Mouse (Mus musculus): ENCODE results near the gene Fgf14. TPM values are rescaled to one million over a fixed set of nuclear protein-coding genes. Genes with fewer than 3 reads are reported as not detected.

Fgf14 gene
- polyA plus RNA-seq, 1 experiment from 2014 or later, result 10.5 TPM

DNA sequence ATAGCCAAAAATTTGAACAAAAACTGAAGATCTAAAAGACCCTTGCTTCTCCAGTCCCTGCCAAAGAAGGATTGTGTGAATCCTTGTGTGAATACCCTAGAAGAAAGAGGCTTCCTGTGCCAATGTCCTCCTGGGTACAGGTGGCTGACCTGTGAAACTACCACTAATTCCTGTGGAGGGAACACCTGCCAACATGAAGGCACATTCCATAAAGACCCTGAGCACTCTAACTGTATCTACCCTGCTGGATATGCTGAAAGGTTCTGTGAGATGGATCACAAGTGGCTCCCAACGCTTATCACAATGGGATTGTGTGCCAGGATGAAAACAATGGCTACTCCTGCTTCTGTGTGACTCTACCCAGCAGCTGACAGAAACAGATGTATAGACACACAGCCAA is 144.9 kb downstream of the Fgf14 start:
- Histone ChIP-seq H3K36me3 (ENCODE audit: control insufficient read depth, insufficient read depth, low read length) (no peaks in the 10 kb centered on the region), H3K4me3 (ENCODE audit: low read depth, low read length) (no peak overlapping the region), H3K9ac (ENCODE audit: low read length) (no peak overlapping the region), H3K9me3 (ENCODE audit: control insufficient read depth, low read length) (no peaks in the 10 kb centered on the region), H3K4me2 (no peak overlapping the region), H3K4me1 (ENCODE audit: control insufficient read depth, insufficient read depth, low read length) (no peaks in the 10 kb centered on the region), H3K27ac (ENCODE audit: low read depth, low read length) (no peak overlapping the region), H3K27me3 (ENCODE audit: control insufficient read depth, insufficient read depth, low read length) (no peaks in the 10 kb centered on the region)
- DNase-seq (ENCODE audit: low spot score, missing footprints), result no peak
- 81% methylated on average over 1 of the region's 1 CpGs for WGBS
- no peak for ATAC-seq (ENCODE audit: low FRiP score)

DNA sequence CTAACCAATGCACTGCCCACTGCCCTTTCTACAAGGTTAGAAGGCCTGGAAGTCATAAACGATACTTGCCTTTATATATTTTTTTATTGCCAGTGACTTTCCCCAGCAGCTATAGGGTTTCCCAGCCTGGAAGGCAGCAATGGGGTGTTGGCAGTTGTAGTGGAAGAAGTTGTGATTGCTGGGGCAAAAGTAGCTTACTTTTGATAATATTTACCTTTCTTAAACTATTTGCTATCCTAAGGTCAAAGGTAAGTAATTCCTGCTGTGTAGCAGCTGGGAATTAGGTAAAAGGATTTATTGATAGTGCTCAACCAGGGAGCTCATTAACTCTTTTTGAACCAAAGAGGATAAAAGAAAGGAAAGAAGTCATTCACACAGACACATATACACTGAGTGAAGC is 164.9 kb downstream of the Fgf14 start:
- Histone ChIP-seq H3K27ac (ENCODE audit: low read depth, low read length) (no peak overlapping the region), H3K9me3 (ENCODE audit: control insufficient read depth, low read length) (no peaks in the 10 kb centered on the region), H3K36me3 (ENCODE audit: control insufficient read depth, insufficient read depth, low read length) (no peaks in the 10 kb centered on the region), H3K4me2 (no peak overlapping the region), H3K4me3 (ENCODE audit: low read depth, low read length) (no peak overlapping the region), H3K27me3 (ENCODE audit: control insufficient read depth, insufficient read depth, low read length) (no peaks in the 10 kb centered on the region), H3K9ac (ENCODE audit: low read length) (no peak overlapping the region), H3K4me1 (ENCODE audit: control insufficient read depth, insufficient read depth, low read length) (no peaks in the 10 kb centered on the region)
- ATAC-seq (ENCODE audit: low FRiP score) (no peak), DNase-seq (ENCODE audit: low spot score, missing footprints) (no peak)
- 84% methylated on average over 1 of the region's 1 CpGs for WGBS

- 92% methylated on average over 1 of the region's 1 CpGs for WGBS
- H3K9me3 ChIP-seq (ENCODE audit: control insufficient read depth, low read length), result no peaks in the 10 kb centered on the region
These were observed 188.0 kb downstream of the Fgf14 start for GRCm38 (mm10) chr14:124488971-124489370.

GRCm38 (mm10) chr14:124485261-124485660 is 191.7 kb downstream of the Fgf14 start:
- peak; percentile 45 for DNase-seq (ENCODE audit: low spot score, missing footprints)
- Histone ChIP-seq H3K4me1 (ENCODE audit: control insufficient read depth, insufficient read depth, low read length) (no peaks in the 10 kb centered on the region), H3K36me3 (ENCODE audit: control insufficient read depth, insufficient read depth, low read length) (no peaks in the 10 kb centered on the region), H3K4me2 (no peak overlapping the region), H3K4me3 (ENCODE audit: low read depth, low read length) (no peak overlapping the region), H3K27me3 (ENCODE audit: control insufficient read depth, insufficient read depth, low read length) (no peaks in the 10 kb centered on the region), H3K9me3 (ENCODE audit: control insufficient read depth, low read length) (no peaks in the 10 kb centered on the region), H3K27ac (ENCODE audit: low read depth, low read length) (no peak overlapping the region), H3K9ac (ENCODE audit: low read length) (no peak overlapping the region)
- WGBS, result 86% methylated on average over 1 of the region's 1 CpGs
- ATAC-seq (ENCODE audit: low FRiP score), result no peak

More at GRCm38 (mm10) chr14:124488971-124489370, 188.0 kb downstream of the Fgf14 start:
- Histone ChIP-seq H3K9ac (ENCODE audit: low read length) (no peak overlapping the region), H3K4me1 (ENCODE audit: control insufficient read depth, insufficient read depth, low read length) (no peaks in the 10 kb centered on the region), H3K4me3 (ENCODE audit: low read depth, low read length) (no peak overlapping the region), H3K27ac (ENCODE audit: low read depth, low read length) (no peak overlapping the region), H3K4me2 (no peak overlapping the region), H3K27me3 (ENCODE audit: control insufficient read depth, insufficient read depth, low read length) (no peaks in the 10 kb centered on the region), H3K36me3 (ENCODE audit: control insufficient read depth, insufficient read depth, low read length) (no peaks in the 10 kb centered on the region)
- ATAC-seq (ENCODE audit: low FRiP score) (no peak), DNase-seq (ENCODE audit: low spot score, missing footprints) (peak; percentile 61)

DNA sequence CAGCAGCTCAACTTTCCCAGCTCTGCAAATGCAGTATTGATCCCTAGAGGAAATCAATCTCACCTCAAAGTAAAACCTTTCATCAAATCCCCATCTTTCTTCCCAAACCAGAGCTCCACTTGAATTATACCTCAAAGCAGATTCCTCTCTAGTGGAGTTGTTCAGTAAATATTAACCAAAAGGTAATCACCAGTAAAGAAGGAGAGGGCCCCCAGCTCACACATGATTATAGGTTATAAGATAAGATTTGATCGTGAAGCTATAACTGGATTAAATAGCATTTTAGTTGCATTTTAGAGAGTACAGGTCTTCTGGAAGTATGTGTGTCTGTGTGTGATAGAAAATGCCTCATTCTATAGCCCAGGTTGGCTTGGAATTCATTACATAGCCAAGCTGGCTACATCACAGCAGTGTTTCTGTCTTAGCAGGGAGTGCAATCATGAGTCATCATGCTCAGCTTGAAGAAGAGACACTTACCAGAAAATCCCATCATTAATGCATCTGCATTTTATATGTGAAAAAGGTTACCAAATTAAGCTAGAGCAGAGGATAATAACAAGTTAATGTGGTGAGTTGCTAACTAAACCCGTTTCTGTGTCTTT is 202.8 kb downstream of the Fgf14 start:
- no peaks in the 10 kb centered on the region for H3K9me3 ChIP-seq (ENCODE audit: control insufficient read depth, low read length)
- no peak overlapping the region for H3K4me2 ChIP-seq

DNA sequence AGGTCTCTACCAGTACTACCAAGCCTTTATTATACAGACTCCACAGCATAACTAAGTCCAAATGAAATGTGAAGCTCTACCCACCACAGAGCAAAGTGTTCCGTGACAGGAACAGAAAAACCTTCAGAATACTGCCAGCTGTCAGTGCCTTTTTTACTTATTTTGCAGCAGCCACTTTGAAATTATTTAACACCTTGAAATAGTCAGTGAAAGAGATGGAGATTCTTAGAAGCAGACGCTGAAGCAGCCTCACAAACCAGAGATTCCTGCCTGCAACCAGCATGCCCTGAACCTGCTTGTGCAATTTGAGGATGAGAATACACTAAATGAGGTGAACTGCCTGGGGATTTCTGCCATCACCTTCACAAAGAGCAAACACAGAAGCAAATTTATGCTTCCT is 206.0 kb downstream of the Fgf14 start:
- Histone ChIP-seq H3K4me1 (ENCODE audit: control insufficient read depth, insufficient read depth, low read length) (no peaks in the 10 kb centered on the region), H3K4me2 (no peak overlapping the region), H3K9ac (ENCODE audit: low read length) (no peak overlapping the region), H3K9me3 (ENCODE audit: control insufficient read depth, low read length) (no peaks in the 10 kb centered on the region), H3K27me3 (ENCODE audit: control insufficient read depth, insufficient read depth, low read length) (no peaks in the 10 kb centered on the region), H3K36me3 (ENCODE audit: control insufficient read depth, insufficient read depth, low read length) (no peaks in the 10 kb centered on the region), H3K27ac (ENCODE audit: low read depth, low read length) (no peak overlapping the region), H3K4me3 (ENCODE audit: low read depth, low read length) (no peak overlapping the region)
- no peak for DNase-seq (ENCODE audit: low spot score, missing footprints)
- no peak for ATAC-seq (ENCODE audit: low FRiP score)
- 85% methylated on average over 2 of the region's 2 CpGs for WGBS

More for the DNA sequence above, 202.8 kb downstream of the Fgf14 start:
- 76% methylated on average over 2 of the region's 2 CpGs for WGBS
- no peaks in the 10 kb centered on the region for H3K36me3 ChIP-seq (ENCODE audit: control insufficient read depth, insufficient read depth, low read length)
- H3K4me1 ChIP-seq (ENCODE audit: control insufficient read depth, insufficient read depth, low read length), result no peaks in the 10 kb centered on the region
- ATAC-seq (ENCODE audit: low FRiP score) (no peak), DNase-seq (ENCODE audit: low spot score, missing footprints) (no peak)
- H3K27me3 ChIP-seq (ENCODE audit: control insufficient read depth, insufficient read depth, low read length), result no peaks in the 10 kb centered on the region
- H3K9ac ChIP-seq (ENCODE audit: low read length), result no peak overlapping the region
- no peak overlapping the region for H3K27ac ChIP-seq (ENCODE audit: low read depth, low read length)
- no peak overlapping the region for H3K4me3 ChIP-seq (ENCODE audit: low read depth, low read length)

- no peaks in the 10 kb centered on the region for H3K9me3 ChIP-seq (ENCODE audit: control insufficient read depth, low read length)
- whole genome bisulfite sequencing, result 93% methylated on average over 1 of the region's 1 CpGs
- no peaks in the 10 kb centered on the region for H3K36me3 ChIP-seq (ENCODE audit: control insufficient read depth, insufficient read depth, low read length)
- H3K27ac ChIP-seq (ENCODE audit: low read depth, low read length), result no peak overlapping the region
- H3K4me3 ChIP-seq (ENCODE audit: low read depth, low read length), result no peak overlapping the region
- H3K9ac ChIP-seq (ENCODE audit: low read length), result no peak overlapping the region
- DNase-seq (ENCODE audit: low spot score, missing footprints) (no peak), ATAC-seq (ENCODE audit: low FRiP score) (no peak)
- H3K4me1 ChIP-seq (ENCODE audit: control insufficient read depth, insufficient read depth, low read length), result no peaks in the 10 kb centered on the region
- H3K27me3 ChIP-seq (ENCODE audit: control insufficient read depth, insufficient read depth, low read length), result no peaks in the 10 kb centered on the region
- H3K4me2 ChIP-seq, result no peak overlapping the region
These were observed 221.8 kb downstream of the Fgf14 start for GRCm38 (mm10) chr14:124455120-124455519.

GRCm38 (mm10) chr14:124446096-124446840 is 230.7 kb downstream of the Fgf14 start:
- DNase-seq (ENCODE audit: low spot score, missing footprints), result no peak
- Histone ChIP-seq H3K9me3 (ENCODE audit: control insufficient read depth, low read length) (no peaks in the 10 kb centered on the region), H3K36me3 (ENCODE audit: control insufficient read depth, insufficient read depth, low read length) (no peaks in the 10 kb centered on the region), H3K4me2 (no peak overlapping the region), H3K4me1 (ENCODE audit: control insufficient read depth, insufficient read depth, low read length) (no peaks in the 10 kb centered on the region), H3K9ac (ENCODE audit: low read length) (no peak overlapping the region), H3K27me3 (ENCODE audit: control insufficient read depth, insufficient read depth, low read length) (no peaks in the 10 kb centered on the region), H3K4me3 (ENCODE audit: low read depth, low read length) (no peak overlapping the region), H3K27ac (ENCODE audit: low read depth, low read length) (no peak overlapping the region)
- no peak for ATAC-seq (ENCODE audit: low FRiP score)
- 86% methylated on average over 2 of the region's 2 CpGs for WGBS

DNA sequence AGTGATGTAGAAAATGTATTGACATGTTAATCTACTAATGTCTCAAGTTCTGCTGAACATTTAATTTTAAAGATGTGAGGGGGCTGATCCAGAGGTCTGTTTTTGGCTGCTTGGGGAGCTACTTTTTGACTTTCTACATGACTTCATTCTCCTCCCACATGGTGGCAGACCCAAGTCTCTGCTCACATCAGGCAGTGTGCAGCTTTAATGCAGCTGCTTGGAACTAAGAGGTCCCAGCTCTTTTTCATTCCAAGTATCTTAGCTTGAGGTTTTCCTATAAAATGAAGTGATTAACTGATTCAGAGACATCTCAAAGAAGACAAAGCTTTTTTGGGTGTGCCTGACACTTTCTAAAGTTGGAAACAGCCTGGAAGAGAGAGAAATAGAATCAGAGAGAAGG is 232.1 kb downstream of the Fgf14 start:
- ATAC-seq (ENCODE audit: low FRiP score) (no peak), DNase-seq (ENCODE audit: low spot score, missing footprints) (no peak)
- H3K36me3 ChIP-seq (ENCODE audit: control insufficient read depth, insufficient read depth, low read length), result no peaks in the 10 kb centered on the region
- no peak overlapping the region for H3K4me3 ChIP-seq (ENCODE audit: low read depth, low read length)
- H3K4me1 ChIP-seq (ENCODE audit: control insufficient read depth, insufficient read depth, low read length), result no peaks in the 10 kb centered on the region
- H3K9ac ChIP-seq (ENCODE audit: low read length), result no peak overlapping the region
- H3K4me2 ChIP-seq, result no peak overlapping the region
- no peaks in the 10 kb centered on the region for H3K27me3 ChIP-seq (ENCODE audit: control insufficient read depth, insufficient read depth, low read length)
- H3K27ac ChIP-seq (ENCODE audit: low read depth, low read length), result no peak overlapping the region
- H3K9me3 ChIP-seq (ENCODE audit: control insufficient read depth, low read length), result no peaks in the 10 kb centered on the region

Measured in midbrain, embryonic 11.5 days (tissue).